Mouse (Mus musculus): ENCODE results near the gene Lmln. TPM values are rescaled to one million over a fixed set of nuclear protein-coding genes. Genes with fewer than 3 reads are reported as not detected.
"Not testable (repeated sequence)": the region's sequence is repeated elsewhere in the genome, so short reads cannot be mapped to it uniquely, and the experiment has no call there.

The Lmln gene
- polyA plus RNA-seq, 1 experiment, result 11.4 TPM

DNA sequence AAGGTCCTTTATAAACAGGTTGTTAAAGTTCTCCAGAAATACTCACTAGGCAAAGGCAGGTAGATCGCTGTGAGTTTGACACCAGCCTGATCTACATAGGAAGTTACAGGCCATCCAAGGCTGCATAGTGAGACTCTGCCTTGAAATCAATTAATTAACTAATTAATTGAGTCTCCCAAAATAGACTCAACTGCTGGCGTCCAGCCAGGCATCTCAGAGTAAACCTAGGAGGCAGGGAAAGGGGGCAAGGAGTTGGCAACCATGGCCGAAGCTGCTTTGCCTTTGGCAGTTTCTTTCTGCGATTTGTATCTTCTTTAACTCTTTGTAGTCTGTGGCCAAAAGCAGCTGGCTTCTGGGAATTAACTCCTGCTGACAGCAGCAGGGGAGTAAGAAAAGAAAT is 51.4 kb downstream of the Lmln start:
- Histone ChIP-seq H3K4me1 (ENCODE audit: control insufficient read depth, insufficient read depth, low read length) (no peaks in the 10 kb centered on the region), H3K4me3 (ENCODE audit: insufficient read depth, low read length) (no peak overlapping the region), H3K27ac (ENCODE audit: insufficient read depth, low read length) (no peak overlapping the region)
- TF ChIP-seq CTCF (IDR thresholded peaks at IDR 0.05; ENCODE audit: extremely low read depth, insufficient read depth, low read length), result no peak
- TF ChIP-seq POLR2A (IDR thresholded peaks at IDR 0.05; ENCODE audit: extremely low read depth, insufficient read depth, low read length), result no peak

GRCm38 (mm10) chr16:33123373-33123772 is 61.1 kb downstream of the Lmln start:
- TF ChIP-seq CTCF (IDR thresholded peaks at IDR 0.05; ENCODE audit: extremely low read depth, insufficient read depth, low read length), result no peak
- no peak for TF ChIP-seq POLR2A (IDR thresholded peaks at IDR 0.05; ENCODE audit: extremely low read depth, insufficient read depth, low read length)
- Histone ChIP-seq H3K4me3 (ENCODE audit: insufficient read depth, low read length) (no peak overlapping the region), H3K4me1 (ENCODE audit: control insufficient read depth, insufficient read depth, low read length) (no peaks in the 10 kb centered on the region), H3K27ac (ENCODE audit: insufficient read depth, low read length) (no peak overlapping the region)

- Histone ChIP-seq H3K27ac (ENCODE audit: insufficient read depth, low read length) (no peak overlapping the region), H3K4me1 (ENCODE audit: control insufficient read depth, insufficient read depth, low read length) (no peaks in the 10 kb centered on the region), H3K4me3 (ENCODE audit: insufficient read depth, low read length) (no peak overlapping the region)
- TF ChIP-seq CTCF (IDR thresholded peaks at IDR 0.05; ENCODE audit: extremely low read depth, insufficient read depth, low read length), result no peak
- TF ChIP-seq POLR2A (IDR thresholded peaks at IDR 0.05; ENCODE audit: extremely low read depth, insufficient read depth, low read length), result no peak
Observed at GRCm38 (mm10) chr16:33123938-33124820, 61.9 kb downstream of the Lmln start.

DNA sequence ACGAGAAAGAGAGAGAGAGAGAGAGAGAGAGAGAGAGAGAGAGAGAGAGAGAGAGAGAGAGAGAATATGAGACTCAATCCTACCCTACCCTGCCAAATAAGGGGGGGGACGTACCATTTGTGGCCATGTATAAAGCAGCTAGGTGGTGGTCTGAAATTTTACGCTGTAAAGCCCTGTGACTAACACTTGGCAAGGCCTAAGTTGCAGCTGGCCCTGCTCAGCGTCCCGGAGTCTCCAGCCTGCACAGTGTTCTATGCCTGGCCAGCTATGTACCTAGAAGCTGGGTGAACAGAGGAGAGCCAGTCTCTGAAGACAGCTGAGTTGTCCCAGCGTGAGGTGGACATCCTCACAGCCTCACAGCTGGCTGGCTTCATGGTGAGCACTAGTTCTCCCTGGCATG is 64.7 kb downstream of the Lmln start:
- Histone ChIP-seq H3K27ac (ENCODE audit: insufficient read depth, low read length) (no peak overlapping the region), H3K4me1 (ENCODE audit: control insufficient read depth, insufficient read depth, low read length) (0 out of 2 replicates have a peak, but pooled peaks cover 1% of the 10 kb centered on the region), H3K4me3 (ENCODE audit: insufficient read depth, low read length) (no peak overlapping the region)
- no peak for TF ChIP-seq CTCF (IDR thresholded peaks at IDR 0.05; ENCODE audit: extremely low read depth, insufficient read depth, low read length)
- TF ChIP-seq POLR2A (IDR thresholded peaks at IDR 0.05; ENCODE audit: extremely low read depth, insufficient read depth, low read length), result no peak

- Histone ChIP-seq H3K27ac (ENCODE audit: insufficient read depth, low read length) (no peak overlapping the region), H3K4me1 (ENCODE audit: control insufficient read depth, insufficient read depth, low read length) (0 out of 2 replicates have a peak, but pooled peaks cover 1% of the 10 kb centered on the region), H3K4me3 (ENCODE audit: insufficient read depth, low read length) (no peak overlapping the region)
- TF ChIP-seq POLR2A (IDR thresholded peaks at IDR 0.05; ENCODE audit: extremely low read depth, insufficient read depth, low read length), result no peak
- no peak for TF ChIP-seq CTCF (IDR thresholded peaks at IDR 0.05; ENCODE audit: extremely low read depth, insufficient read depth, low read length)
Observed at GRCm38 (mm10) chr16:33130731-33131130, 68.4 kb downstream of the Lmln start.

- H3K4me1 ChIP-seq (ENCODE audit: control insufficient read depth, insufficient read depth, low read length), result 0 out of 2 replicates have a peak, but pooled peaks cover 1% of the 10 kb centered on the region
- TF ChIP-seq POLR2A (IDR thresholded peaks at IDR 0.05; ENCODE audit: extremely low read depth, insufficient read depth, low read length) (no peak), CTCF (IDR thresholded peaks at IDR 0.05; ENCODE audit: extremely low read depth, insufficient read depth, low read length) (no peak)
- no peak overlapping the region for H3K27ac ChIP-seq (ENCODE audit: insufficient read depth, low read length)
- no peak overlapping the region for H3K4me3 ChIP-seq (ENCODE audit: insufficient read depth, low read length)
Observed at GRCm38 (mm10) chr16:33133186-33133585, 70.9 kb downstream of the Lmln start.

DNA sequence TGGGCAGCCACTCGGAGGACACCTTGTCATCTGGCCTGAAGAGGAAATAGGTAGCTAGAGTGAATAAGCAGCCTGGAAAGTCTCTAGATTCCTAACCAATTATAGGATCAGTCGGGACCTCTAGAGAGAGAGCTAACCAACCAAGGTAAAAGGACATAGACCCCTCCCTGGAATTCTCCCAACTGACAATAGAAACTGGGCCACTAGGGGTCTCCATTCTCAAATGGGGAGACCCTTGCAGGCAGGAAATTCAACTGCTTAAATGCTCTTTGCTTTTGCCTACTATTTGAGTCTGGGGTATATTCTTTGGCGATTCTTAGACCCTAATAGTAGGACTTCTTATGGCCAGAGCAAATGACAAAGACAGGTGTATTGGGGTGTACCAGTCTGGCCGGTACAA is 72.8 kb downstream of the Lmln start:
- no peak overlapping the region for H3K27ac ChIP-seq (ENCODE audit: insufficient read depth, low read length)
- 0 out of 2 replicates have a peak, but pooled peaks cover 1% of the 10 kb centered on the region for H3K4me1 ChIP-seq (ENCODE audit: control insufficient read depth, insufficient read depth, low read length)
- no peak overlapping the region for H3K4me3 ChIP-seq (ENCODE audit: insufficient read depth, low read length)
- no peak for TF ChIP-seq POLR2A (IDR thresholded peaks at IDR 0.05; ENCODE audit: extremely low read depth, insufficient read depth, low read length)
- TF ChIP-seq CTCF (IDR thresholded peaks at IDR 0.05; ENCODE audit: extremely low read depth, insufficient read depth, low read length), result no peak

GRCm38 (mm10) chr16:33139061-33139460 is 76.7 kb downstream of the Lmln start:
- H3K4me3 ChIP-seq (ENCODE audit: insufficient read depth, low read length); H3K4me1 ChIP-seq (ENCODE audit: control insufficient read depth, insufficient read depth, low read length): not testable (repeated sequence)

GRCm38 (mm10) chr16:33141758-33142280 is 79.5 kb downstream of the Lmln start:
- Histone ChIP-seq H3K4me3 (ENCODE audit: insufficient read depth, low read length) (no peak overlapping the region), H3K27ac (ENCODE audit: insufficient read depth, low read length) (no peak overlapping the region), H3K4me1 (ENCODE audit: control insufficient read depth, insufficient read depth, low read length) (no peaks in the 10 kb centered on the region)
- TF ChIP-seq CTCF (IDR thresholded peaks at IDR 0.05; ENCODE audit: extremely low read depth, insufficient read depth, low read length) (no peak), POLR2A (IDR thresholded peaks at IDR 0.05; ENCODE audit: extremely low read depth, insufficient read depth, low read length) (no peak)

More at GRCm38 (mm10) chr16:33139061-33139460, 76.7 kb downstream of the Lmln start:
- H3K27ac ChIP-seq (ENCODE audit: insufficient read depth, low read length), result not testable (repeated sequence)

GRCm38 (mm10) chr16:33143452-33143851 is 81.1 kb downstream of the Lmln start:
- no peak for TF ChIP-seq CTCF (IDR thresholded peaks at IDR 0.05; ENCODE audit: extremely low read depth, insufficient read depth, low read length)
- TF ChIP-seq POLR2A (IDR thresholded peaks at IDR 0.05; ENCODE audit: extremely low read depth, insufficient read depth, low read length), result no peak
- H3K27ac ChIP-seq (ENCODE audit: insufficient read depth, low read length), result no peak overlapping the region
- no peaks in the 10 kb centered on the region for H3K4me1 ChIP-seq (ENCODE audit: control insufficient read depth, insufficient read depth, low read length)
- H3K4me3 ChIP-seq (ENCODE audit: insufficient read depth, low read length), result no peak overlapping the region
